Mouse (Mus musculus): Measurements from ENCODE around the gene Ccni. TPM values are rescaled to one million over a fixed set of nuclear protein-coding genes. Genes with fewer than 3 reads are reported as not detected.
A peak's percentile ranks its signal among the peaks of the same experiment; 100 is the strongest.

The Ccni gene
- polyA plus RNA-seq, 1 experiment from 2014 or later, result 111 TPM

DNA sequence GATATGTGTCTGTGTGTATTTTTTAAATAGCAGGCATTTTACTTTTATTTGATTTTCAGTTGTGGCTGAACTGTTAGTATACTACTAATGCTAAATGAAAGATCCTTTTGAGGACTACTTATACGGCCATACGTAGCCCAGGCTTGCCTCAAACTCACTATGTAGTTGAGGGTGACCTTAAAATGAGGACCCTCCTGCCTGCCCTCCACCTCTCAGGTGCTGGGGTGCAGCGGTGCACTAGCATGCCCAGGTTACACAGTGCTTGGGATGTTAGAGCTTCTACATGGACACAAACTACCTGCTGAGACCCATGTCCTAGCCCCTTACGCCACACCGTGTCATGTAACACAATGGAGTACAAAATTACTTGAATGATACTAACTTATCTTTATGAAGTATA is 15.9 kb downstream of the Ccni start:
- no peaks in the 10 kb centered on the region for H3K4me1 ChIP-seq
- no peaks in the 10 kb centered on the region for H3K27me3 ChIP-seq
- H3K4me3 ChIP-seq (replicated peaks), result no peak overlapping the region
- H3K4me2 ChIP-seq (replicated peaks), result no peak overlapping the region
- H3K36me3 ChIP-seq, result peaks cover 42% of the 10 kb centered on the region
- H3K9ac ChIP-seq, result no peak overlapping the region
- H3K9me3 ChIP-seq (replicated peaks), result no peaks in the 10 kb centered on the region
- 93% methylated on average over 5 of the region's 5 CpGs for WGBS
- H3K27ac ChIP-seq (replicated peaks), result no peak overlapping the region
- ATAC-seq (ENCODE audit: insufficient number of reproducible peaks, low FRiP score, low TSS enrichment, low read depth), result no peak

DNA sequence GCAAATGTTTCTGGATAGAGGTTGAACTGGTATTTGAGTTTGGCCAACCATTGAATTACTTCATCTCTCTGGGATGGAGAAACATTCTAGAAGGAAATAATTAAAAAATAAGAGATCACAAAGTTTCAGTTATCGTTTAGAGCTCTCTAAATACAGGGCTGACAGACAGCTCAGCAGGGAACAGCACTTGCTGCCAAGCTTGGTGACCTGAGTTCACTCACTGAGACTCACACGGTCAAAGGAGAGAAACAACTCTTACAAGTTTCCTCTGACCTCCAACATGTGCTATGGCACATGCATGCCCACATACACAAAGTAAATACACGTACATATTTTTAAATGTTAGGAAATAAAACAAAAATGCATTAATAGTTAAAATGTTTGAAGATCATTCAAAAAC is 16.7 kb downstream of the Ccni start:
- H3K4me3 ChIP-seq (replicated peaks), result no peak overlapping the region
- H3K4me1 ChIP-seq, result no peaks in the 10 kb centered on the region
- no peak overlapping the region for H3K4me2 ChIP-seq (replicated peaks)
- 71% methylated on average over 3 of the region's 3 CpGs for WGBS
- H3K9me3 ChIP-seq (replicated peaks), result no peaks in the 10 kb centered on the region
- no peak for ATAC-seq (ENCODE audit: insufficient number of reproducible peaks, low FRiP score, low TSS enrichment, low read depth)
- no peaks in the 10 kb centered on the region for H3K27me3 ChIP-seq
- peaks cover 47% of the 10 kb centered on the region for H3K36me3 ChIP-seq
- H3K27ac ChIP-seq (replicated peaks), result no peak overlapping the region
- H3K9ac ChIP-seq, result no peak overlapping the region

DNA sequence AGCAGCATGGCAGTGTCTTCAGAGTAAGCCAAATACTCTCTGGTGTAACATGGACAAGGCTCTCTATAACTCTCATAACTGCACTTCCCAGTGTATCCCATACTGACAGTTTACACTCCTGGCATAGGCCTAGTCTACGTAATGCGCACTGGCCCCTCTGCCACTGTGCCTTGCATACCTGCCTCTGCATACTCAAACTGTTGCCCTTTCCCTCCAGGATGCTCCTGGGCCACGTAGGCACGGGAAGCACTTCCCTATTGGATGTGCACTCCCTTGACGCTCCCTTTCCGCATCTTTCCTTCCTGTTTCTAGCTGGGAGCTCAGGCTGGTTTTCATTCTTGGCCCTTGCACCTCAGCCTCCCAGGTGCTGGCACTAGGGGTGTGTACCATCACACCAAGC is 21.7 kb downstream of the Ccni start:
- WGBS, result 87% methylated on average over 6 of the region's 6 CpGs
- no peak for ATAC-seq (ENCODE audit: insufficient number of reproducible peaks, low FRiP score, low TSS enrichment, low read depth)

DNA sequence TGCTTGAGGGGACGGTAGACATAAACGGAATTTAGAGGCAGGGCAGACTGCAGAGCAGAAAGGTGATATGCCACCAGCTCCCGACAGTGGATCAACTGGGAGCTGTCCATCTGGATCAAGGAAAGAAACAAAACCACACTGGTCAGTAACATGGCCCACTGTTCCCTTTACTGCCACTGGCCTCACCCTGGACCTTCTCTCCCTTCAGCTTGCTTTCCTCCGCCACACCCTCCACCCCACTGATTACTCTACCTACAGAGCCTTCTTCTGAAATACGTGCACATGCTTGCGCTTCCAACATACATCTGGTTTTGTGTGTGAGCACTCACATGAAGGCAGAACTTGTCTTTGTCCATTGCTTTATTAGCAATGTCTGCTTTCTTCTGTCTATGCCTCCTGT is 23.0 kb downstream of the Ccni start:
- Histone ChIP-seq H3K9me3 (replicated peaks) (no peaks in the 10 kb centered on the region), H3K36me3 (peaks cover 52% of the 10 kb centered on the region), H3K27ac (replicated peaks) (no peak overlapping the region), H3K4me3 (replicated peaks) (no peak overlapping the region), H3K4me2 (replicated peaks) (no peak overlapping the region), H3K4me1 (no peaks in the 10 kb centered on the region), H3K27me3 (no peaks in the 10 kb centered on the region), H3K9ac (no peak overlapping the region)
- WGBS, result 72% methylated on average over 6 of the region's 6 CpGs
- no peak for ATAC-seq (ENCODE audit: insufficient number of reproducible peaks, low FRiP score, low TSS enrichment, low read depth)

More for the DNA sequence above, 21.7 kb downstream of the Ccni start:
- H3K36me3 ChIP-seq, result peaks cover 56% of the 10 kb centered on the region
- no peaks in the 10 kb centered on the region for H3K9me3 ChIP-seq (replicated peaks)
- no peak overlapping the region for H3K4me3 ChIP-seq (replicated peaks)
- H3K4me1 ChIP-seq, result no peaks in the 10 kb centered on the region
- H3K4me2 ChIP-seq (replicated peaks), result no peak overlapping the region
- H3K9ac ChIP-seq, result no peak overlapping the region
- H3K27ac ChIP-seq (replicated peaks), result no peak overlapping the region
- H3K27me3 ChIP-seq, result no peaks in the 10 kb centered on the region

DNA sequence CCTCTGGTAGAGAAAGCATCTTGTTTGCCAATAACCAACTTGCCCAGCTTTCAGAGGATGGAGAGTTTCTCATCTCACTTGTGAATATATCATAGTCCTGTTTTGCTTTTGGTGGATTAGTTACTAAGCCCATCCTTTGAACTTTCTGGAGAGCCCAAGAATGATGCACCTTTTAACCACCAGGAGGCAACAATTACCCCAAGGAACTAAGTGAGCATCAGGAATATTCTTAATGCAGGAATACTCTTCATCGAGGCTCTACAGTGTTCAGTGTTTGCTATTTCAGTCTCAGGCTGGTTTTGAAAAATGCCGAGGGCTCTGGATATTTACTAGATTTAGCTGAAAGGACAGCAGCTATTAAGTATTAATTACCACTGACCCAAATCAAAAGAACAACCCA is 26.0 kb downstream of the Ccni start:
- Histone ChIP-seq H3K36me3 (peaks cover 38% of the 10 kb centered on the region), H3K9me3 (replicated peaks) (no peaks in the 10 kb centered on the region), H3K9ac (no peak overlapping the region), H3K27me3 (no peaks in the 10 kb centered on the region), H3K4me3 (replicated peaks) (no peak overlapping the region), H3K4me1 (no peaks in the 10 kb centered on the region), H3K4me2 (replicated peaks) (no peak overlapping the region), H3K27ac (replicated peaks) (no peak overlapping the region)
- WGBS, result 66% methylated on average over 2 of the region's 2 CpGs
- ATAC-seq (ENCODE audit: insufficient number of reproducible peaks, low FRiP score, low TSS enrichment, low read depth), result no peak

DNA sequence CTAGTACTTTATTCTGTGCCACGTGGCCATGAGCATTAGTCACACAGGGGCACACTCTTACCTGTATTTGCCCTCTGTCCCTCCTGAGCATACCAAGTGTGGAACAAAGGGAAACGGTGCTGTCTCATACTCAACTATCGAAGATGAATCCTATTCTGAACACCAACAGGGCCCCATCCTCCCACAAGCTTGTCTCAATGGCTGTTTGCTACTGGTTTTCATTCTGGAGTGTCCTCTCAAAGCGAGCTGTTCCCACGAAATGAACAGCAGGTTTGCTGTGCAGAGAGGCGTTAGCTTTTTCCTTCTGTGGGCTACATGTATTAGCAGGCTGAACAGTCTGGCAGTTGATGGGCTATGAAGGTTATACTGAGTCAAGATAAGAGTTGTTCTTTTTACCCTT is 27.7 kb downstream of the Ccni start:
- Histone ChIP-seq H3K27ac (replicated peaks) (0 out of 2 replicates have a peak overlapping the region, but pooled peaks have one; percentile 28), H3K9me3 (replicated peaks) (no peaks in the 10 kb centered on the region), H3K9ac (no peak overlapping the region), H3K36me3 (peaks cover 43% of the 10 kb centered on the region), H3K4me1 (no peaks in the 10 kb centered on the region), H3K27me3 (no peaks in the 10 kb centered on the region), H3K4me3 (replicated peaks) (no peak overlapping the region), H3K4me2 (replicated peaks) (no peak overlapping the region)
- no peak for ATAC-seq (ENCODE audit: insufficient number of reproducible peaks, low FRiP score, low TSS enrichment, low read depth)
- WGBS, result 76% methylated on average over 6 of the region's 6 CpGs

DNA sequence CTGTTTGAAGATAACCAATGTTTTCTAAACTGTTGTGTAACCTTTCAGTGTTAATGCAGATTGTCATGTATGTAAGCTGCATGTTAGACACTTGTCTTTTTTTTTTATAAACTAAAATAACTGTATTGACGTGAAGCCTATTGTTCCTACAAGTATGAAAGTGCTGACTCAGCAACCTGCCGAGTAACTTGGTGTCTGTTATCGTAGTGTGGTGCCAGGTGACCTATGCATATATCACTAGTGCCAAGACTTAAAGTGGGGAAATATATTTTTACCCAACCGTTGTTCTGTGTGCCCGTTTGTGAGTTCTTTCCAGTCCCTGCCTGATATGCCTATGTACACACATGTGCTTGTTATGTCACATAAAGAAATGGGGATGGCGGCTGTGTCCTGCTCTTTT is 31.6 kb downstream of the Ccni start:
- Histone ChIP-seq H3K4me2 (replicated peaks) (no peak overlapping the region), H3K27me3 (no peaks in the 10 kb centered on the region), H3K4me3 (replicated peaks) (no peak overlapping the region), H3K36me3 (peaks cover 60% of the 10 kb centered on the region), H3K9me3 (replicated peaks) (no peaks in the 10 kb centered on the region), H3K9ac (no peak overlapping the region), H3K4me1 (no peaks in the 10 kb centered on the region), H3K27ac (replicated peaks) (no peak overlapping the region)
- 80% methylated on average over 6 of the region's 6 CpGs for WGBS
- ATAC-seq (ENCODE audit: insufficient number of reproducible peaks, low FRiP score, low TSS enrichment, low read depth), result no peak

DNA sequence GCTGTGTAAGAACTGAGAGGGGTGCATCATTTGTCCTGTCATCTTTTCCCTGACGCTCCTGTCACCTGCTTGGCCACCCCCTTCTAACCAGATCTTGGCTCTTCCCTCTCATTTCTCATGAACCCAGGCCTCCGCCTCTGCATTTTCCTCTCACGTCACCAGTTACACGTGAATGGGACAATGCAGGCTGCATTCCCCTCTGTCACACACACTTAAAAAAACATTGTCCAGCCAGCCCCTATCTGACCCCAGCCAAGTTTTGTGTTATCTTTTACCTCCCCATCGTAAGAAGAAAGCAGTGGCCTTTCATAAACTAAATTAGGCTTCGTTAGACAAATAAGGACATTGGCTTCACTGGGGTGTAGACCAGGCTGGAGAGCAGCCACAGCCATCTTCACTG is 33.8 kb downstream of the Ccni start:
- Histone ChIP-seq H3K36me3 (peaks cover 59% of the 10 kb centered on the region), H3K9me3 (replicated peaks) (no peaks in the 10 kb centered on the region), H3K4me3 (replicated peaks) (no peak overlapping the region), H3K27me3 (no peaks in the 10 kb centered on the region), H3K9ac (no peak overlapping the region), H3K4me1 (peaks cover 9% of the 10 kb centered on the region; the same call in 1 of the 2 replicates), H3K27ac (replicated peaks) (no peak overlapping the region), H3K4me2 (replicated peaks) (no peak overlapping the region)
- ATAC-seq (ENCODE audit: insufficient number of reproducible peaks, low FRiP score, low TSS enrichment, low read depth), result no peak
- 86% methylated on average over 6 of the region's 6 CpGs for WGBS

DNA sequence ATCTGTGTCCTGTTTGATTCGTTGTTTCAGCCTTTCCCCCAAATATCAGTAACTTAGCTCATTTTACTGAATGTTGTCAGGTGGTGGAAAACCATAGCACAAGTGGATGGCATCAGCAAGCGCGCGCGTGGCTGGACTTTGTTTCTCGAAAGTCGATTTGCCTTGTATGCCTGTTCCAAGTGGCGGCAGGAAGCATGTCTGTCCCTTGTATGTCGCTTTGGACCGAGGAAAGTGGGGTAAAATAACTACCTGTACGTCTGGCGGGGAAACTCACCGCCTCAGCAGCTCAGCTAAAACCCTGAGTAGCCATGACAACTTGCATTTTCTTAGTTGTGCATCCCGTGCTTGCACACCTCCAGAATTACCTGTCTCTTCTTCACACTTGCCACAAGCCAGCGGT is 34.9 kb downstream of the Ccni start:
- H3K4me3 ChIP-seq (replicated peaks), result no peak overlapping the region
- H3K27me3 ChIP-seq, result no peaks in the 10 kb centered on the region
- no peak overlapping the region for H3K4me2 ChIP-seq (replicated peaks)
- no peaks in the 10 kb centered on the region for H3K9me3 ChIP-seq (replicated peaks)
- whole genome bisulfite sequencing, result 93% methylated on average over 15 of the region's 15 CpGs
- H3K4me1 ChIP-seq, result peaks cover 9% of the 10 kb centered on the region; the same call in 1 of the 2 replicates
- ATAC-seq (ENCODE audit: insufficient number of reproducible peaks, low FRiP score, low TSS enrichment, low read depth), result no peak
- no peak overlapping the region for H3K27ac ChIP-seq (replicated peaks)
- H3K36me3 ChIP-seq, result peaks cover 67% of the 10 kb centered on the region
- no peak overlapping the region for H3K9ac ChIP-seq

DNA sequence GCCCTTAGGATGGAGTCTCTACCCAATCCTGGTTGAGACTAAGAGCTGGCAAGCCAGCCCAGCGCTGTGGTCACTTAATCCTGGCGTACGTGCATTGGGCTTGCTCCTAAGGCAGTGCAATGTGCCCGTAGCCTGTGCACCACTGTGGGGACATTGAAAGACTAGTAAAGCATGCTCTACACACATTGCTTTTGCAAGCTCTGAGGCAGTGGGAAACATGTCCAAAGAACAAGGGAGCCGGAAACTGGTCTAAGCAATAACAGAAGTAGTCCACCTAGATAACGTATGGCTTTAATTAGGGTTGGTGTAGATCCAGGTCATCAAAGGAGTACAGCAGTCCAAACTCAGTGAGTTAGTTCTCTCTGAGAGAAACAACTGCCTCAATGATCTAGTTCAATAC is 37.6 kb downstream of the Ccni start:
- H3K4me1 ChIP-seq, result peaks cover 9% of the 10 kb centered on the region; the same call in 1 of the 2 replicates
- H3K9me3 ChIP-seq (replicated peaks), result no peaks in the 10 kb centered on the region
- H3K27ac ChIP-seq (replicated peaks), result no peak overlapping the region; the same call in 1 of the 2 replicates
- ATAC-seq (ENCODE audit: insufficient number of reproducible peaks, low FRiP score, low TSS enrichment, low read depth), result no peak
- WGBS, result 53% methylated on average over 6 of the region's 6 CpGs
- no peaks in the 10 kb centered on the region for H3K27me3 ChIP-seq
- no peak overlapping the region for H3K9ac ChIP-seq
- H3K4me3 ChIP-seq (replicated peaks), result no peak overlapping the region
- H3K36me3 ChIP-seq, result peaks cover 78% of the 10 kb centered on the region
- no peak overlapping the region for H3K4me2 ChIP-seq (replicated peaks)

DNA sequence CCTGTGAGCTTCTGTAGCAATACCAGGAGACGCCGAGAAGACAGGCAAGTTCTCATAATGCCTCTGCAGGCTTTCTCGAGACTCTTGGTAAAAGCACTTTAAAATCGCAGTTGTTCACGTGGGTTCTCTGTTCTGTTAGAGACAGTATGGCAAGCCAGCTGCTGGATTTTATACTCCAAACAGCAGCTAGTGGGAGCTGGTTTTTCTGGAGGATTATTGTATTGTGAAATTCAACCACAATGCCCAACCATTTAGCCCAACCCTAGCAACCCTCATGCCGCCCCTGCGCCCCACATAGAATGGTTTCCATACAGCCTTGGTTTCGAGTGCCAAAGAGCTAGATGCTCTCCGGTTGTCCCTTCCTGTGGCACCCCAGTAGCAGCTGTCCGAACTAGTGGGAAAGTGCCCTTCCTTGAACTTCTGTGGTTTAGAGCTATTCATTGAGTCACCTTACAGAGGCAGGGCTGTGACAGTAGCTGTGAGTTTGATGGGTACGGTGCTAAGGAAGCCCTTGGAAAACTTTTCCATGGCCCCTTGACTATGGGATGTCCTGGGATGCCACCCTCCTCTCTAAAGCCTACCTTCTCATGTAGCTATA is 38.3 kb downstream of the Ccni start:
- Histone ChIP-seq H3K27ac (replicated peaks) (no peak overlapping the region; the same call in 1 of the 2 replicates), H3K27me3 (no peaks in the 10 kb centered on the region), H3K9me3 (replicated peaks) (no peaks in the 10 kb centered on the region), H3K36me3 (peaks cover 78% of the 10 kb centered on the region), H3K9ac (no peak overlapping the region), H3K4me3 (replicated peaks) (no peak overlapping the region), H3K4me2 (replicated peaks) (no peak overlapping the region), H3K4me1 (peaks cover 9% of the 10 kb centered on the region; the same call in 1 of the 2 replicates)
- no peak for ATAC-seq (ENCODE audit: insufficient number of reproducible peaks, low FRiP score, low TSS enrichment, low read depth)
- WGBS, result 78% methylated on average over 11 of the region's 11 CpGs

DNA sequence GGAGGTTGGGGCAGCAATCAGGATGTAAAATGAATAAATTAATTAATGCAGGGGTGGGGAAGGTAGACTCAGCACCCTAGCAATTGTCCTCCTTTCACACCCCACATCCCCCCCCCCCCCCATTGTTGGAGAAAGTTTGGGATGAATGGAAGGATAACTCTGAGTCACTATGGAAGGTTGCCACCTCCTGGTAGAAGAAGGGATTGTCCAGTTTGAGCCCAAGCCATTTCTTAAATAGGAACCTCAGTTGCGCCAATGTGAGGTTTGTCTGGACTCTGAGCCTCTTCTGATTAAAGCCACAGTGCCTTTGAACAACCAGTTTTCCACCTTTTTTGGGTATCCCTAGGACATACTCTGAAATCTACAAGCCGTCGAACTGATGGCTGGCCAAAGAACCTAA is 42.8 kb downstream of the Ccni start:
- H3K4me3 ChIP-seq (replicated peaks), result no peak overlapping the region
- H3K4me2 ChIP-seq (replicated peaks), result no peak overlapping the region
- H3K36me3 ChIP-seq, result peaks cover 75% of the 10 kb centered on the region
- no peaks in the 10 kb centered on the region for H3K27me3 ChIP-seq
- no peaks in the 10 kb centered on the region for H3K9me3 ChIP-seq (replicated peaks)
- no peak overlapping the region for H3K27ac ChIP-seq (replicated peaks)
- no peak for ATAC-seq (ENCODE audit: insufficient number of reproducible peaks, low FRiP score, low TSS enrichment, low read depth)
- H3K4me1 ChIP-seq, result peaks cover 6% of the 10 kb centered on the region; the same call in 1 of the 2 replicates
- WGBS, result 83% methylated on average over 3 of the region's 3 CpGs
- H3K9ac ChIP-seq, result no peak overlapping the region
